In genomic region chr17:75268506-75268905, GRCm38 (mm10) we compare ENCODE assay signal across 14 mouse cellular contexts.
DNase-seq lines count a peak whose midpoint lies in the region; ATAC-seq and TF ChIP-seq lines count a peak whose summit lies in the region.
"Had no signal": no experiment of that assay in that cellular context is flagged by ENCODE, and none has a peak within 500 bp of the region (broad histone marks: within the 10 kb centered on the region; RNA-seq: fewer than 3 reads in every experiment).

No protein-coding gene starts in this region.

- intact Hi-C loops in heart, postnatal 36 days (cut with DNase I), result no loop called here

- H3K4me3 ChIP-seq in kidney, embryonic 14.5 days (ENCODE audit: low read length), result no peak overlapping the region
- H3K4me3 ChIP-seq in midbrain, postnatal 0 days (ENCODE audit: low read depth, low read length), result no peak overlapping the region
- H3K4me3 ChIP-seq in midbrain, embryonic 16.5 days (ENCODE audit: low read depth, low read length), result no peak overlapping the region
- H3K4me3 ChIP-seq in intestine, embryonic 15.5 days (replicated peaks), result no peak overlapping the region
- H3K4me3 ChIP-seq: hindbrain, embryonic 10.5 days; limb, embryonic 13.5 days had no signal

- H3K4me2 ChIP-seq in kidney, embryonic 14.5 days (replicated peaks; ENCODE audit: low read depth, low read length), result no peak overlapping the region
- H3K4me2 ChIP-seq in midbrain, postnatal 0 days (ENCODE audit: low read depth, low read length, poor library complexity, severe bottlenecking), result no peak overlapping the region
- no peak overlapping the region for H3K4me2 ChIP-seq in midbrain, embryonic 16.5 days (ENCODE audit: low read length)
- no peak overlapping the region for H3K4me2 ChIP-seq in intestine, embryonic 15.5 days (replicated peaks)
- H3K4me2 ChIP-seq: limb, embryonic 13.5 days had no signal

- no peaks in the 10 kb centered on the region for H3K36me3 ChIP-seq in kidney, embryonic 14.5 days (ENCODE audit: control insufficient read depth, insufficient read depth, low read length)
- no peaks in the 10 kb centered on the region for H3K36me3 ChIP-seq in midbrain, postnatal 0 days (ENCODE audit: insufficient read depth, low read length)
- no peaks in the 10 kb centered on the region for H3K36me3 ChIP-seq in midbrain, embryonic 16.5 days (ENCODE audit: control insufficient read depth, insufficient read depth, low read length)
- H3K36me3 ChIP-seq in intestine, embryonic 15.5 days, result no peaks in the 10 kb centered on the region
- H3K36me3 ChIP-seq: hindbrain, embryonic 10.5 days had no signal

- no peak for ATAC-seq in kidney, embryonic 14.5 days (ENCODE audit: low FRiP score, low TSS enrichment)
- no peak for ATAC-seq in midbrain, postnatal 0 days (ENCODE audit: low FRiP score)
- no peak for ATAC-seq in midbrain, embryonic 16.5 days
- no peak for ATAC-seq in intestine, embryonic 15.5 days
- ATAC-seq: CD4-positive, CD25-positive, alpha-beta regulatory T cell, adult 4 months; liver, postnatal 0 days had no signal

- H3K27ac ChIP-seq in kidney, embryonic 14.5 days (ENCODE audit: low read depth, low read length), result no peak overlapping the region
- H3K27ac ChIP-seq in midbrain, postnatal 0 days (ENCODE audit: low read depth, low read length), result no peak overlapping the region
- no peak overlapping the region for H3K27ac ChIP-seq in midbrain, embryonic 16.5 days (ENCODE audit: low read length)
- H3K27ac ChIP-seq in intestine, embryonic 15.5 days, result no peak overlapping the region
- H3K27ac ChIP-seq: hindbrain, embryonic 10.5 days; limb, embryonic 13.5 days had no signal

- peak; percentile 24 for DNase-seq in heart, adult 9 months (ENCODE audit: low spot score in 2 of 2)
- no peak for DNase-seq in heart, postnatal 36 days
- peak; percentile 49 for DNase-seq in kidney, postnatal 14 days
- DNase-seq in midbrain, postnatal 0 days (ENCODE audit: low spot score), result peak; percentile 12
- DNase-seq: adrenal gland, postnatal 10 days; cerebellum, adult 8-10 months; gastrocnemius, postnatal 14 days; liver, postnatal 0 days had no signal

- H3K4me1 ChIP-seq in kidney, embryonic 14.5 days (ENCODE audit: control insufficient read depth, insufficient read depth, low read length), result no peaks in the 10 kb centered on the region
- H3K4me1 ChIP-seq in midbrain, postnatal 0 days (ENCODE audit: insufficient read depth, low read length), result no peaks in the 10 kb centered on the region
- H3K4me1 ChIP-seq in midbrain, embryonic 16.5 days (ENCODE audit: control insufficient read depth, insufficient read depth, low read length), result no peaks in the 10 kb centered on the region
- no peaks in the 10 kb centered on the region for H3K4me1 ChIP-seq in intestine, embryonic 15.5 days (replicated peaks)

- TF ChIP-seq CTCF in midbrain, postnatal 0 days (IDR thresholded peaks at IDR 0.05), result no peak

- no peaks in the 10 kb centered on the region for H3K27me3 ChIP-seq in kidney, embryonic 14.5 days (ENCODE audit: control insufficient read depth, insufficient read depth, low read length)
- no peaks in the 10 kb centered on the region for H3K27me3 ChIP-seq in midbrain, postnatal 0 days (ENCODE audit: insufficient read depth, low read length)
- no peaks in the 10 kb centered on the region for H3K27me3 ChIP-seq in midbrain, embryonic 16.5 days (ENCODE audit: control insufficient read depth, insufficient read depth, low read depth, low read length)
- H3K27me3 ChIP-seq in intestine, embryonic 15.5 days (replicated peaks), result no peaks in the 10 kb centered on the region
- H3K27me3 ChIP-seq: limb, embryonic 13.5 days had no signal

- H3K9me3 ChIP-seq in kidney, embryonic 14.5 days (ENCODE audit: control insufficient read depth, low read length), result no peaks in the 10 kb centered on the region
- H3K9me3 ChIP-seq in midbrain, postnatal 0 days (ENCODE audit: low read length), result no peaks in the 10 kb centered on the region
- no peaks in the 10 kb centered on the region for H3K9me3 ChIP-seq in midbrain, embryonic 16.5 days (replicated peaks; ENCODE audit: control insufficient read depth, low read length, poor library complexity, severe bottlenecking)
- no peaks in the 10 kb centered on the region for H3K9me3 ChIP-seq in intestine, embryonic 15.5 days
- H3K9me3 ChIP-seq: hindbrain, embryonic 10.5 days; limb, embryonic 13.5 days had no signal

- no peak overlapping the region for H3K9ac ChIP-seq in kidney, embryonic 14.5 days (ENCODE audit: low read depth, low read length)
- no peak overlapping the region for H3K9ac ChIP-seq in midbrain, postnatal 0 days (replicated peaks; ENCODE audit: low read length, poor library complexity, severe bottlenecking)
- no peak overlapping the region for H3K9ac ChIP-seq in midbrain, embryonic 16.5 days (ENCODE audit: low read depth, low read length)
- no peak overlapping the region for H3K9ac ChIP-seq in intestine, embryonic 15.5 days
- H3K9ac ChIP-seq: limb, embryonic 13.5 days; liver, postnatal 0 days had no signal

- 82% methylated on average over 4 of the region's 4 CpGs for WGBS in kidney, embryonic 14.5 days
- WGBS in midbrain, postnatal 0 days, result 67% methylated on average over 4 of the region's 4 CpGs
- WGBS in midbrain, embryonic 16.5 days, result 81% methylated on average over 4 of the region's 4 CpGs
- WGBS in intestine, embryonic 15.5 days, result 77% methylated on average over 4 of the region's 4 CpGs

Comparison
In these comparisons a context has a peak if more than half of its experiments do, and no peak if none do; other contexts are left out.
1. DNase-seq: peak in heart, adult 9 months (2 of 2), kidney, postnatal 14 days (single experiment) and midbrain, postnatal 0 days (single experiment); none in heart, postnatal 36 days (0 of 2).